Mouse (Mus musculus): ENCODE measurements at regions not wholly inside any gene's neighbourhood (a gene's known extent, or its start where the extent isn't known, plus 50 kb on each side); places are given as distances from the start of the nearest gene placed in this dataset.

GRCm38 (mm10) chr5:12219424-12220107 is 163.6 kb upstream of the Sema3d start:
- DNase-seq (ENCODE audit: extremely low read depth, insufficient read length, low spot score), result no peak

DNA sequence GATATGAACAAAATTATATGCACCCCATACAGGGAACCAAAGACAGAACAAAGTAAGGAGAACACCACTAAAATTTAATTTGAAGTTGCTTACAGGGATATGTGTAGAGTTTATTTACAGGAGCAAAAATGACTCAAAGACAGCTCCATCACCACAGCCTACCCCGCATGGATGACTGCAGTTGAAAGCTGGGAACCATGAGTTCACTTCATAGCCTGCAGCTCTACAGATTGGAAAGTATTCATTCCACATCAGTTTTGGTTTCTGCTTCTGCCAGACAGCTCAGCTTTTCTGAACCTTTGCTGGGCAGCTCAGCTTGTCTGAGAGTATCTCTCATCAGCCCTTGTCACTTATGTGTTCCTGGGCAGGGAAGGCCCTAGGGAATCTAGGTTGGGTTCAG is 160.6 kb upstream of the Sema3d start:
- no peak for DNase-seq (ENCODE audit: extremely low read depth, insufficient read length, low spot score)

GRCm38 (mm10) chr5:12233377-12234096 is 149.6 kb upstream of the Sema3d start:
- no peak for DNase-seq (ENCODE audit: extremely low read depth, insufficient read length, low spot score)

- no peak for DNase-seq (ENCODE audit: extremely low read depth, insufficient read length, low spot score)
Observed at GRCm38 (mm10) chr5:12243179-12243805, 139.9 kb upstream of the Sema3d start.

GRCm38 (mm10) chr5:12293685-12294084 is 89.5 kb upstream of the Sema3d start:
- peak; percentile 29 for DNase-seq (ENCODE audit: extremely low read depth, insufficient read length, low spot score)

GRCm38 (mm10) chr5:12297331-12297730 is 85.9 kb upstream of the Sema3d start:
- DNase-seq (ENCODE audit: extremely low read depth, insufficient read length, low spot score), result no peak

- DNase-seq (ENCODE audit: extremely low read depth, insufficient read length, low spot score), result no peak
Observed at GRCm38 (mm10) chr5:12301833-12302808, 81.1 kb upstream of the Sema3d start.

DNA sequence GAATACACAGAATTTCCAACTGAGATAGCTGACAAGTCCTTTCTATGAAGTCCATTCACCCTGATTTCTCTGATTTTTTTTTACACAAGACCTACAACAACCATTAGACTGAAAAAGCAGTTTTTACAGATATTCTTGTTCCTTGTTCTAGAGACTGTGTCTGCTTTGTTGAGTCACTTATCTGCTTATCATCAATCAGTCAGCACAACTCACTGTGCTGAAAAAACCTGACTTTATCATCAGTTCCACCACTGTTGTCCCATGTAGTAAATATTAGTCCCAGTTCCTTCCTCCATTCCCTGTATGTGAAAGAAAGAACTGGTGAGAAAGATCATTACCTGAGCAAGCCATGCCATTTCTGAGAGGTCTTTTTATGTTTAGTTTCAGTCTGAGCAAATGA is 73.8 kb upstream of the Sema3d start:
- DNase-seq (ENCODE audit: extremely low read depth, insufficient read length, low spot score), result no peak

DNA sequence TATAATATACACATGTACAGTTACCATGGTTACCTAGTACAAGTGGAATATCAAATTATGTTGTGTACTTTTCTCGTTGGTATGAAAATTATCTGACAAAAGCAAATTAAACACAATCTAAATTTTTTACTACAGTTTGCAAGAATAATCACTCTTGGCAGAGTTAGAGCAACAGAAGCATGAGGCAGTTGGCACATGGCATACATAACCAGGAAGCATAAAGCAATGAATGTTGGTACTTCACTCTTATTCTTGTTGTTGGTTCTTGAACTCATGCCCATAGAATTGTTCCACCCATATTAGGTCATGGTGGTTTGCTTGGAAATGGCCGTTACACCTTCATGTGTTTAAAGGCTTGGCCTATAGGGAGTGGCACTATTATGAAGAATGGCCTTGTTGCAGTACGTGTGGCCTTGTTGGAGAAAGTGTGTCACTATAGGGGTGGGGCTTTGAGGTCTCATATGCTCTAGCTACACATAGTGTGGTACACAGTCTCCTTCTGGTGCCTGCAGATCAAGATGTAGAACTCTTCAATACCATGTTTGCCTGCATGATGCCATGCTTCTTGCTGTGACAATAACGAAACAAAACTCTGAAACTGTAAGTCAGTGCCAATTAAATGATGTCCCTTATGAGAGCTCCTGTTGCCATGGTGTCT is 50.4 kb upstream of the Sema3d start:
- DNase-seq (ENCODE audit: extremely low read depth, insufficient read length, low spot score), result no peak
